Mouse (Mus musculus): Measurements from ENCODE around the gene Gstp1. TPM values are rescaled to one million over a fixed set of nuclear protein-coding genes. Genes with fewer than 3 reads are reported as not detected.

Gene Gstp1
- polyA plus RNA-seq, 1 experiment from 2014 or later, result 470 TPM

DNA sequence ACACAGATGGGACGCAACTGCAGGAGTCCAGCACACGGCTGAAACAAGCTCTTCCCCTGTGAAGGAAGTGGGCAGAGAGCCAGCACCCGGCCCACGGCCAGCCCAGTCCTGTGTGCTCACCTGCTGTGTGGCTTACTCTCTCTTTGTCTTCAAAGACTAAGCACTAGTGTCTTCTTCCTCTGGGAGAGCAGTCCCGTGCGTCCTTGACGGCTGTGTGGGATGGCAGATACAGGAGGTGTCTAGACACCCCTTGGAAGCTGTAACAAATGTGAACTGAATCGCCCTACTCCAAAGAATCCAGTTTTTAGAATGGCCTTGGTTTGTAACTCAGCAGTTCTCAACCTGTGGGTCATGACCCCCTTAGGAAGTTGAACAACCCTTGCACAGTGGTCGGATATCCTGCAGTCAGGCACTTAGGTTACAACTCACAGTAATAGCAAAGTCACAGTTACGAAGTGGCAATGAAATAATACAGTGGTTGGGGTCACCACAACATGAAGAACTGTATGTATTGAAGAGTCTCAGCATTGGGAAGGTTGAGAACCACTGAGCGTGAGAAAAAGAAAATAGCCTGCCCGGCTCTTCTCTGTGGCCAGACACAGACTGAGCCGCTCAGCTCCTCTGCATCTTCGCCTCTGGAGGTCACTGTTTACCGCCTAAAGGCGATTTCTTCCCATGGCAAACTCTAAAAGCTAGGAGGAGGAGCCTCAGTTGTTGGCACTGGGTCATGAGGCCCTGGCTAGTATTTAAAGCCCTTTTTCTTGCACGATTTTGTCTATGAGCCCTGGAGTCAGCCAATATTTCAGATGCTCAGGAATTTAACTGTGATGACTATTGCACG lies 18.8 kb downstream of the Gstp1 start:
- WGBS, result 38% methylated on average over 18 of the region's 18 CpGs
- Histone ChIP-seq H3K4me3 (no peak overlapping the region), H3K27me3 (ENCODE audit: insufficient read depth, poor library complexity, severe bottlenecking) (no peaks in the 10 kb centered on the region), H3K36me3 (no peaks in the 10 kb centered on the region), H3K27ac (no peak overlapping the region), H3K9me3 (no peaks in the 10 kb centered on the region), H3K4me1 (peaks cover 10% of the 10 kb centered on the region)
- peak; percentile 90 for DNase-seq (ENCODE audit: low spot score)

DNA sequence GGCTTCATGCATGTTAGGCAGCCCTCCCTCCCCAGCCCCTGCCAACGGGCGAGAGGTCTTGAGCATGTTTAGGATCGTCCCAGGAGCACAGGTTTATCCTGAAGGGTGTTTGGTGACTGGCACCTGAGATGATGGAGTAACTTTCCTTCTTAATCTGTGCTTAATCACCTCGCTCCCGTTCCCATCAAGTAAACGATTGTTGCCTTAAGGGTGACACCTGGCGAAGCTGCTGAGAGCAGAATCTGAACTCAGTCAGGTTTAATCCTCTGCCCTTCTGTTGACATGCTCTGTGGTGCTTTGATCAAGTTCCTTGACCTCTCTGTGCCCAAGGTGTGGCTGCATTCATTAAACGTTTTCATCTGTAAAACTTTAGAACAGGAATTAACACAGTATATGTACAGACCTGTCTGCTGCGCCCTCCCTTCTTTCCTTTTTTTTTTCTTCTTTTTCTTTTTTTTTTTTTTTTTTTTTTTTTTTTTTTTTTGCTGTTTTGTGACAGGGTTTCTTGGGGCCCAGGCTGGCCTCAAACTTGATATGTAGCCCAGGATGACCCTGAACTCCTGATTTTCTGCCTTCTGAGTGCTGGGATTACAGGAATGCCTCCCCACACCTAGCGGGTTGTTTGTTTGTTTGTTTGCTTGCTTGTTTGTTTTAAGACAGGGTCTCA lies 19.7 kb downstream of the Gstp1 start:
- WGBS, result 56% methylated on average over 10 of the region's 10 CpGs
- H3K9me3 ChIP-seq, result no peaks in the 10 kb centered on the region
- no peak for DNase-seq (ENCODE audit: low spot score)

GRCm38 (mm10) chr19:4015635-4016034 lies 22.1 kb downstream of the Gstp1 start:
- Histone ChIP-seq H3K27ac (peak overlapping the region; percentile 53; the same call in 1 of the 2 replicates), H3K4me1 (peaks cover 28% of the 10 kb centered on the region), H3K9me3 (no peaks in the 10 kb centered on the region), H3K27me3 (ENCODE audit: insufficient read depth, poor library complexity, severe bottlenecking) (no peaks in the 10 kb centered on the region), H3K36me3 (no peaks in the 10 kb centered on the region; the same call in 1 of the 2 replicates), H3K4me3 (no peak overlapping the region)
- no peak for DNase-seq (ENCODE audit: low spot score)
- WGBS, result 38% methylated on average over 5 of the region's 5 CpGs

More for the DNA sequence above, 19.7 kb downstream of the Gstp1 start:
- Histone ChIP-seq H3K4me3 (no peak overlapping the region), H3K27me3 (ENCODE audit: insufficient read depth, poor library complexity, severe bottlenecking) (no peaks in the 10 kb centered on the region), H3K4me1 (peaks cover 16% of the 10 kb centered on the region), H3K36me3 (no peaks in the 10 kb centered on the region), H3K27ac (no peak overlapping the region)

DNA sequence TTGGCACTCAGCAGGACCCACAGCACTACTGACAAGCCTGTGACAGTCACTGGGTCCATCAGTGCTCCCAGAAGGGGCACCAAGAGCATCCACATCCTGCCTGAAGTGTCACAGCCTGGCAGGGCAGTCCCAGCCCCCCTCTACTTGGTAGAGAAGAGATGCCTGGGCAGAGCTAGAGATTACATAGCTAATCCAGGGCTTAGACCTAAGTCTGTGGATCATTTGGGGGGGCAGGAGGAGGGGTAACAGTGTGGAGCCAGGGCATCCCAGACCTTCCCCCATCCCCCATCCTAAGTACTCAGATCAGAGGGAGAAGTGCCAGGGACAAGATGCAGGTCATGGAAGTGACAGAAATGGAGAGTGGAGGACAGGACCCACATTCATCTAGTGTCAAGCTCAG lies 23.0 kb downstream of the Gstp1 start:
- no peak for DNase-seq (ENCODE audit: low spot score)
- Histone ChIP-seq H3K27me3 (ENCODE audit: insufficient read depth, poor library complexity, severe bottlenecking) (no peaks in the 10 kb centered on the region), H3K4me3 (no peak overlapping the region; the same call in 1 of the 2 replicates), H3K4me1 (peaks cover 28% of the 10 kb centered on the region), H3K27ac (peak overlapping the region; percentile 53), H3K9me3 (no peaks in the 10 kb centered on the region), H3K36me3 (peaks cover 6% of the 10 kb centered on the region)

DNA sequence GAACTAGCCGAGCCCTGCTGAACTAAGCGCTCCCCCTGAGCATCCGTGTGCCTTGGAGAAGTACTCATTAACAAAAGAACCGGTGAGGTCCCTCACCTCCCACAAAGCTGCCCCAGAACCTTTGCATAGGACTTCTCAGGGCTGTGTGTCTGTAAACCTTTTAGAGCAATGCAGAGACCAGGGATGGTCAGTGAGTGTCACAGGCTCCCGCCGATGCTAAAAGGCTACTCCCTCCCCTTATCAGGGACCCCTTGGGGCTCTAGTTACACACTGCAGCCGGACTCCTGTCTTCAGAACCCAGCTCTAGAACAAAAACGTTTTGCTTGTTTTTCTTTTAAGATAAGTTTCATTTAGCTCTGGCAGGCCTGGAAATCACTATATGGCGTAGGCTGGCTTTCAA lies 24.7 kb downstream of the Gstp1 start:
- H3K36me3 ChIP-seq, result peaks cover 24% of the 10 kb centered on the region
- peak overlapping the region; percentile 80 for H3K27ac ChIP-seq
- H3K9me3 ChIP-seq, result no peaks in the 10 kb centered on the region
- peaks cover 28% of the 10 kb centered on the region for H3K4me1 ChIP-seq
- H3K4me3 ChIP-seq, result peak overlapping the region; percentile 94
- no peaks in the 10 kb centered on the region for H3K27me3 ChIP-seq (ENCODE audit: insufficient read depth, poor library complexity, severe bottlenecking)
- 6% methylated on average over 9 of the region's 9 CpGs for WGBS
- DNase-seq (ENCODE audit: low spot score), result no peak

DNA sequence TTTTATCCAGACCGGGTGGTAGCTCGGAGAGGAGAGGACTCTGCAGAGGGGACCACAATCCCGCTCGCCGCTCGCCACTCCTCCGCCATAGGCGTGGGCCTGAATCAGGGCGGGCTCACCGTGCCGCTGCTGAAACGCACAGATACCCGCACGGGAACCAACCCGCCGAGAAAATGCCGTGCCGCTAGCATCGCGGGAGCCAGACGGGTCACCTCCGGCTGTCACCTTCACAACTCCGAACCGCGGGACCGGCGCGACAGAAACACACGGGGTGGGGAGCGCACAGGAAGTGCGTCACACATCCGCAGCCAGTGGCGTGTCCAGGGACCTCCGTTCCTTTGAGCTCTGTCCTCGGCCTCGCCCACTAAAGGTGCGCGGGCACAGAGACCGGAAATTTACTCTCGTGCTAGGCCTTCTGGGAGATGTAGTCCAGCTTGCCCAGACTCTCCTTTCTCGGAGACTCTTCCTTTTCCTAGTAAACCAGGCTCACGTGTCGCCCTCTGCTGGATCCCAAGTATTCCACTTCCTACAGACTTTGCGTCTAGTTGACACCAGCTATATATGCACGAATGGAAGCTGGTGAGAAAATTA lies 25.3 kb downstream of the Gstp1 start, which contains the start of gene Ndufv1:
TSS of gene Ndufv1 (minus strand) at position 375 of the 591 bp plus-strand sequence.
- peak; percentile 99 for DNase-seq (ENCODE audit: low spot score)
- Histone ChIP-seq H3K27me3 (ENCODE audit: insufficient read depth, poor library complexity, severe bottlenecking) (no peaks in the 10 kb centered on the region), H3K4me3 (peak within 1 kb of the TSS; percentile 94), H3K36me3 (peaks cover 29% of the 10 kb centered on the region), H3K27ac (peak within 1 kb of the TSS; percentile 93), H3K4me1 (peaks cover 28% of the 10 kb centered on the region), H3K9me3 (no peaks in the 10 kb centered on the region)
- under 1% methylated on average over 45 of the region's 45 CpGs for WGBS

- Histone ChIP-seq H3K4me1 (peaks cover 28% of the 10 kb centered on the region), H3K27ac (no peak overlapping the region), H3K36me3 (peaks cover 43% of the 10 kb centered on the region), H3K9me3 (no peaks in the 10 kb centered on the region), H3K27me3 (ENCODE audit: insufficient read depth, poor library complexity, severe bottlenecking) (no peaks in the 10 kb centered on the region), H3K4me3 (peak overlapping the region; percentile 94; the same call in 1 of the 2 replicates)
- no peak for DNase-seq (ENCODE audit: low spot score)
- 91% methylated on average over 5 of the region's 5 CpGs for WGBS
These were observed 26.7 kb downstream of the Gstp1 start for GRCm38 (mm10) chr19:4011086-4011485.

- Histone ChIP-seq H3K4me3 (no peak overlapping the region), H3K36me3 (peaks cover 67% of the 10 kb centered on the region), H3K27me3 (ENCODE audit: insufficient read depth, poor library complexity, severe bottlenecking) (no peaks in the 10 kb centered on the region), H3K4me1 (peaks cover 43% of the 10 kb centered on the region), H3K27ac (no peak overlapping the region), H3K9me3 (no peaks in the 10 kb centered on the region)
- 93% methylated on average over 8 of the region's 8 CpGs for WGBS
- no peak for DNase-seq (ENCODE audit: low spot score)
These were observed 31.8 kb downstream of the Gstp1 start for GRCm38 (mm10) chr19:4005971-4006370.

DNA sequence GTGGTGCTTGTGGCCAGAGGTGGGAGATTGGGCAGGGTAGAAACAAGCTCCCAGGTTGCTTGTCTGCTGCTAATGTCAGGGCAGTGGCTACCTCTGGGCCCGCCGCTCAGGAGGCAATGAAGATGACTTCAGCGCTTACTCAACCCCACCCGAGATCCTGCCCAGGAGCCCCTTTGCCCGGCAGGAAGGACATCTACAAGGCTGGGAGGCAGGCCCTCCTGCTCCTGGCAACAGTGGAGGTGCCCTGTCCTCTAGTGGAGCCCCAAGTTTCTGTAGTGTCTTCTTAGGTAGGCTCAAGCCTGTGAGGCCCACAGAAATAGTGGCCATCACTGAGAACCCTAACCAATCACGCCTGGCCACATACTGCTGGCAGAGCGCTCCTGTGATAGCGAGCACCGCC lies 32.7 kb downstream of the Gstp1 start:
- Histone ChIP-seq H3K4me3 (0 out of 2 replicates have a peak overlapping the region, but pooled peaks have one; percentile 30), H3K27me3 (ENCODE audit: insufficient read depth, poor library complexity, severe bottlenecking) (no peaks in the 10 kb centered on the region), H3K4me1 (peaks cover 46% of the 10 kb centered on the region), H3K9me3 (no peaks in the 10 kb centered on the region), H3K27ac (no peak overlapping the region), H3K36me3 (peaks cover 64% of the 10 kb centered on the region)
- no peak for DNase-seq (ENCODE audit: low spot score)
- 85% methylated on average over 9 of the region's 9 CpGs for WGBS

- peak overlapping the region; percentile 30; the same call in 1 of the 2 replicates for H3K4me3 ChIP-seq
- no peaks in the 10 kb centered on the region for H3K9me3 ChIP-seq
- peaks cover 56% of the 10 kb centered on the region for H3K36me3 ChIP-seq
- WGBS, result 82% methylated on average over 15 of the region's 15 CpGs
- no peak for DNase-seq (ENCODE audit: low spot score)
- H3K27ac ChIP-seq, result peak overlapping the region; percentile 97
- H3K4me1 ChIP-seq, result peaks cover 51% of the 10 kb centered on the region
- 0 out of 2 replicates have a peak, but pooled peaks cover 2% of the 10 kb centered on the region for H3K27me3 ChIP-seq (ENCODE audit: insufficient read depth, poor library complexity, severe bottlenecking)
These were observed 33.5 kb downstream of the Gstp1 start for GRCm38 (mm10) chr19:4004331-4004730.

DNA sequence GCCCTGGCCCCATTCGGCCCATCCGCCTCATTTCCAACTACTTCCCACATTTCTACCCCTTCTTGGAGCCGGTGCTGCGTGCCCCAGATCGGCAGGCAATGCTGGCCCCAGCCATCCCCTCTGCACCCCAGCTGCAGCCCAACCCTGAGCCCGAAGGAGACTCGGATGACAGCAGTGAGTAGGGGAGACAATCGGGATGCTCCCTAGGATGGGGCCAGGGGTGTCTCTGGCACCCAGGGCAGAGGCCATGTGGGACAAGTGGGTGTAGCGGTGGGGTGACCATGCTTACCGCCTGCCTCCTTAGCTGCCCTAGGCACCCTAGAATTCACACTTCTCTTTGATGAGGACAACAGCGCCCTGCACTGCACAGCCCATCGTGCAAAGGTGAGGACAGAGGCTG lies 34.1 kb downstream of the Gstp1 start:
- WGBS, result 70% methylated on average over 12 of the region's 12 CpGs
- H3K4me1 ChIP-seq, result peaks cover 53% of the 10 kb centered on the region
- peaks cover 49% of the 10 kb centered on the region for H3K36me3 ChIP-seq
- no peak for DNase-seq (ENCODE audit: low spot score)
- H3K4me3 ChIP-seq, result peak overlapping the region; percentile 30
- 0 out of 2 replicates have a peak, but pooled peaks cover 7% of the 10 kb centered on the region for H3K27me3 ChIP-seq (ENCODE audit: insufficient read depth, poor library complexity, severe bottlenecking)
- peak overlapping the region; percentile 97 for H3K27ac ChIP-seq
- H3K9me3 ChIP-seq, result no peaks in the 10 kb centered on the region

- 0 out of 2 replicates have a peak, but pooled peaks cover 7% of the 10 kb centered on the region for H3K27me3 ChIP-seq (ENCODE audit: insufficient read depth, poor library complexity, severe bottlenecking)
- H3K4me1 ChIP-seq, result peaks cover 57% of the 10 kb centered on the region
- peak within 1 kb of the TSS; percentile 82 for H3K4me3 ChIP-seq
- H3K36me3 ChIP-seq, result peaks cover 44% of the 10 kb centered on the region
- DNase-seq (ENCODE audit: low spot score), result no peak
- 63% methylated on average over 1 of the region's 1 CpGs for WGBS
- peak within 1 kb of the TSS; percentile 97 for H3K27ac ChIP-seq
- no peaks in the 10 kb centered on the region for H3K9me3 ChIP-seq
These were observed 34.7 kb downstream of the Gstp1 start, which contains the start of gene Doc2g for GRCm38 (mm10) chr19:4003112-4003511. Gene Doc2g, plus strand, starts transcription at chr19:4003313.

Measured in heart, embryonic 10.5 days (tissue).